Mouse (Mus musculus) stomach, adult 2 months (tissue): Measurements from ENCODE around the gene Tmpo. TPM values are rescaled to one million over a fixed set of nuclear protein-coding genes. Genes with fewer than 3 reads are reported as not detected.

Experiments
- polyA plus RNA-seq: library from polyadenylated mRNA; depleted of rRNA; stranded (reverse); fragments of >200 nt; gene quantifications from 2 replicates; pipeline ENCODE4 v1.2.3, GENCODE M21; 2012; rRNA removed

The Tmpo gene
- 11.2 and 15.9 TPM in 2 replicates for polyA plus RNA-seq

GRCm38 (mm10) chr10:91180761-91181460 is at the start of gene Tmpo:
Tmpo (minus strand) TSS chr10:91181315.

DNA sequence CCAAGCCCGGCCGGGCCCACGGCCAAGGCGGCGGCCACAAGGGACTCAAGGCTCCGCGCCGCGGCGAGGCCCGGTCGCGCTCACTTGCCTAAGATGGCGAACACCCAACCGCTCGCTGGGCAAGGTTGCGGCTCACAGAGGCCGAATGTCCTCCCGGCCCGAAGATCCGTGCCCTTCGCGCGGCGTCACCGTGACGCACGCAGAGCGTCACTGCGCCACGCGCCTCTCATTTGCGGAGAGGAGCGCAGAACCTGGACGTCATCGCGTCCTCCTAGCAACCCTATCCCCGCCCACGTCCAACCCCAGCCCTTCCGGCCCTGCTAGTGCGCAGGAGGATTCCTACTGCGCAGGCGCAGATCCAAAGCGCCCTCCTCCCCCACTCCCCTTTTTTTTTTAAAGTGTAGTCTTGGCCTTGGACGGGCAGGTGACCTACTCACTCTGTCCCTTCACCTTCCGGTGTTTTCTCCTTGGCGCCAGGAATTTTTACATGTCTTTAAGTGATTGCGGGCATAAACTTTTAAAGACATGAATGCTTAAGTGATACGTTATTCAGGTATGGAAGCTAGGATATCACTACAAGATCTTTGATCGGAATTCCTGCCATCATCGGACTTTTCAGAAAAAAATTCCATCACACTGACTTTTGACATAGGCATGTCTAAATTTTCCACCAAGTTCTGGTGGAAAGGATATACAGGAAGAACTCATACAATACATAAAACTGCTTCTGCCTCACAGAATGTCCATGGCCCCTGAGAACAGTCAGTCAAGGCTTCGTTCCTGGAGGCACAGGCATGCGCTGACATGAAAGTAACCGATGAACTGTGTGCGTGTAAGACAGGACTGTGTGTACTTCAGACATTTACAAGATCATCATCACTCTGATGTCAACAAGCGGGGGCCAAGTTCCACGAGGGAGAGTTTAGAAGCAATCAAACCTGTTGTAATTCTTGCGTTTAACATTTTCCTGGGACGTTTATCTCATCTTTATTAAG is 57.0 kb downstream of the Tmpo start, which contains the start of gene Slc25a3:
Slc25a3 (minus strand) TSS at position 232 of the 995 bp plus-strand sequence.

Other genes with a start within 250 kb of the Tmpo start
- gene Apaf1, start 98.5 kb downstream of the Tmpo start, polyA plus RNA-seq = 1.5 and 1.7 TPM in 2 replicates
- gene Ikbip, start 98.4 kb downstream of the Tmpo start, polyA plus RNA-seq = 0.66 and 0.83 TPM in 2 replicates
- 572 and 759 TPM in 2 replicates for gene Slc25a3, start 57.3 kb downstream of the Tmpo start, polyA plus RNA-seq